Mouse (Mus musculus) testis, adult 2 months (tissue): Measurements from ENCODE around the gene Kat8. TPM values are rescaled to one million over a fixed set of nuclear protein-coding genes. Genes with fewer than 3 reads are reported as not detected.

ENCODE experiments used
- H3K27ac ChIP-seq: fragments of 200-500 bp; 2 replicates; pipeline ENCODE4 v1.5.1; 2012; ENCODE audit warnings: low read depth, low read length; ENCODE audit not compliant: control insufficient read depth, insufficient read depth
- H3K27me3 ChIP-seq: fragments of 200-500 bp; 2 replicates; pipeline ENCODE4 v1.6.1; 2012; ENCODE audit warnings: mild to moderate bottlenecking, low read length, moderate library complexity; ENCODE audit not compliant: control insufficient read depth, insufficient read depth
- H3K36me3 ChIP-seq: fragments of 200-500 bp; 2 replicates; pipeline ENCODE4 v1.6.1; 2012; ENCODE audit warnings: mild to moderate bottlenecking, low read length; ENCODE audit not compliant: control insufficient read depth, insufficient read depth
- H3K4me1 ChIP-seq: fragments of 200-500 bp; 2 replicates; pipeline ENCODE4 v1.6.1; 2012; ENCODE audit warnings: low read length; ENCODE audit not compliant: control insufficient read depth, insufficient read depth
- H3K4me3 ChIP-seq: fragments of 200-500 bp; 2 replicates; pipeline ENCODE4 v1.5.1; 2012; ENCODE audit warnings: low read depth, mild to moderate bottlenecking, low read length, moderate library complexity, mixed read lengths; ENCODE audit not compliant: control insufficient read depth
- CTCF ChIP-seq: fragments of 200-500 bp; IDR thresholded peaks from 2 replicates; pipeline ENCODE4 v1.5.1; 2012; ENCODE audit warnings: low read depth, mild to moderate bottlenecking, inconsistent platforms, low read length, moderate library complexity; ENCODE audit not compliant: control insufficient read depth, insufficient read depth, insufficient replicate concordance
- POLR2A ChIP-seq: fragments of 200-500 bp; IDR thresholded peaks from 2 replicates; pipeline ENCODE4 v1.6.1; 2012; ENCODE audit warnings: low read depth, mild to moderate bottlenecking, inconsistent platforms, low read length, moderate library complexity; ENCODE audit not compliant: control insufficient read depth
- polyA plus RNA-seq: library from polyadenylated mRNA; depleted of rRNA; stranded (reverse); fragments of >200 nt; gene quantifications from 2 replicates; pipeline ENCODE4 v1.2.3, GENCODE M21; 2012

The Kat8 gene
- polyA plus RNA-seq, 1 experiment: 98.4 TPM

DNA sequence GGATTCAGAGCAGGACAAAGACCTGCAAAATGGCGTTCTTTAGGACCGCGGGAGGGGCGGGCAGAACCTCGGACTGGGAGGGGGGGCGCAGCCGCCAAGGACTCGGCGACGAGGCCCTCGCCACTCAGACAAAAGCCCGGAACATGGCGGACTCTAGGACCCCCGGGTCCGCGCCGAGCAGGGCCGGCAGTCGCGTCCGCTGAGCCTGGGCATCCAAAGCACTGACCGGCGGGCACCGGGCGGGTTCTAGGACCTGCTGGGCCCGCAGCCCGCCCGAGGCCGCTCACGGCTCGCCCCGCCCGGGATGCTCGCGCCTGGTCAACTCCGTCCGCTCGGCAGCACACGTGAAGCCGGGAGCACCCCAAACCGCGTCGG, 36.7 kb upstream of the Kat8 start:
- peak overlapping the region; percentile 78 for H3K27ac ChIP-seq
- H3K36me3 ChIP-seq: peaks cover 3% of the 10 kb centered on the region
- no peaks in the 10 kb centered on the region for H3K27me3 ChIP-seq
- H3K4me1 ChIP-seq: peaks cover 6% of the 10 kb centered on the region
- peak overlapping the region; percentile 100 for H3K4me3 ChIP-seq
- no peak for TF ChIP-seq CTCF
- TF ChIP-seq POLR2A: no peak

- TF ChIP-seq CTCF (no peak), POLR2A (no peak)
- H3K4me3 ChIP-seq: peak within 1 kb of the TSS; percentile 100
- no peaks in the 10 kb centered on the region for H3K27me3 ChIP-seq
- H3K4me1 ChIP-seq: peaks cover 6% of the 10 kb centered on the region
- H3K27ac ChIP-seq: peak within 1 kb of the TSS; percentile 99
- peaks cover 3% of the 10 kb centered on the region for H3K36me3 ChIP-seq
Measured at GRCm38 (mm10) chr7:127876041-127876466, 36.3 kb upstream of the Kat8 start, which contains the start of gene Zfp646. Gene Zfp646 (plus strand): TSS chr7:127876221.

GRCm38 (mm10) chr7:127876467-127877348, 35.6 kb upstream of the Kat8 start, which contains the start of gene Zfp668:
Gene Zfp668 (minus strand): TSS chr7:127876828.
- Histone ChIP-seq H3K27me3 (no peaks in the 10 kb centered on the region), H3K4me3 (peak within 1 kb of the TSS; percentile 100), H3K4me1 (peaks cover 6% of the 10 kb centered on the region), H3K27ac (peak within 1 kb of the TSS; percentile 99), H3K36me3 (peaks cover 4% of the 10 kb centered on the region)
- TF ChIP-seq CTCF (no peak), POLR2A (peak; percentile 66)

- TF ChIP-seq POLR2A (0 out of 2 replicates have a peak, but pooled peaks have one; percentile 8), CTCF (no peak)
- H3K4me3 ChIP-seq: no peak overlapping the region
- H3K36me3 ChIP-seq: peaks cover 10% of the 10 kb centered on the region
- H3K4me1 ChIP-seq: peaks cover 6% of the 10 kb centered on the region
- no peaks in the 10 kb centered on the region for H3K27me3 ChIP-seq
- H3K27ac ChIP-seq: no peak overlapping the region
Measured at GRCm38 (mm10) chr7:127879301-127879700, 33.0 kb upstream of the Kat8 start.

GRCm38 (mm10) chr7:127880431-127880830, 31.9 kb upstream of the Kat8 start:
- Histone ChIP-seq H3K4me3 (no peak overlapping the region), H3K4me1 (no peaks in the 10 kb centered on the region; the same call in none of the 2 replicates), H3K27ac (no peak overlapping the region), H3K36me3 (peaks cover 10% of the 10 kb centered on the region), H3K27me3 (no peaks in the 10 kb centered on the region)
- no peak for TF ChIP-seq POLR2A
- TF ChIP-seq CTCF: no peak

GRCm38 (mm10) chr7:127885951-127886350, 26.4 kb upstream of the Kat8 start:
- H3K27ac ChIP-seq: no peak overlapping the region
- no peak for TF ChIP-seq POLR2A
- no peak for TF ChIP-seq CTCF
- no peaks in the 10 kb centered on the region for H3K27me3 ChIP-seq
- H3K4me1 ChIP-seq: peaks cover 2% of the 10 kb centered on the region; the same call in 1 of the 2 replicates
- H3K4me3 ChIP-seq: no peak overlapping the region
- H3K36me3 ChIP-seq: peaks cover 7% of the 10 kb centered on the region

DNA sequence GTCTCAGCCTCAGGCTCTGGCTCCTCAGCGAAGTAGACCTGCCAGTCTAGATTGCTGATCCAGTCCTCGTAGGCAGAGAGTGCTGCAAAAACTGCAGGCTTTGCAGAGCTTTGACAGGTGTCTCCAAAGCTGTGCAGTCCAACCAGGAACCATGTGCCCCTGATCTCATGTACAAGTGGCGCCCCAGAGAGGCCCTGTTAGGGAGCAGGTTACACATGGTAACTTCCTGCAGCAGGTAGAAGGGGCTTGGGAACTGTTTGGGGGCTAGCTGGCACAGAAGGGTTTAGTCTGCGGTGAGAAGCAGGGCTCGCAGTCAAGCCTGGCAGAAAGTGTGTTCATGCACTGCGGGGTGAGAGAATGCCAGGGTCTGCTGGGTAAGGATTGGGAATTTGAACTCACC, 25.8 kb upstream of the Kat8 start:
- no peaks in the 10 kb centered on the region for H3K27me3 ChIP-seq
- peaks cover 2% of the 10 kb centered on the region; the same call in 1 of the 2 replicates for H3K4me1 ChIP-seq
- no peak overlapping the region for H3K4me3 ChIP-seq
- peaks cover 7% of the 10 kb centered on the region for H3K36me3 ChIP-seq
- TF ChIP-seq POLR2A: no peak
- TF ChIP-seq CTCF: no peak
- no peak overlapping the region for H3K27ac ChIP-seq
